Mouse (Mus musculus): ENCODE measurements at regions not wholly inside any gene's neighbourhood (a gene's known extent, or its start where the extent isn't known, plus 50 kb on each side); places are given as distances from the start of the nearest gene placed in this dataset.
A peak's percentile ranks its signal among the peaks of the same experiment; 100 is the strongest.

DNA sequence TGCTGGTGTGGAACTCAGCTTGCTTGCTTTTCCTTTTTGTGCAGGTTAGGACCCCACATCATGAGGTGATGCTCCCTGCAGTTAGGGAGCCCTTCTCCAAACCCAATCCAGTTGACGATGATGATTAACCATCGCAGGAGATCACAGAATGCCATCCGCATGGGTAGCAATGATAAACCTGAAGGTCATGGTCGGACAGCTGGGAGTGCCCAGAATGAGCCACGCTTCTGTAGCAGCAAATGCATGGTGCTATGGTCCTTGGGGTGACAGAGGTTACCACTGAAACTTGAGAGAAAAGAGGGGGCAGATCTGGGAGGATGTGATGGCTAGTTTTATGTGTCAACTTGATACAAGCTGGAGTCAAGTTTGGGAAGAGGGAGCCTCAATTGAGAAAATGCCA is 170.3 kb downstream of the Inhbb start:
- Histone ChIP-seq H3K36me3 (no peaks in the 10 kb centered on the region), H3K9me3 (replicated peaks) (no peaks in the 10 kb centered on the region), H3K4me2 (no peak overlapping the region), H3K4me3 (no peak overlapping the region), H3K4me1 (no peaks in the 10 kb centered on the region), H3K27me3 (replicated peaks) (no peaks in the 10 kb centered on the region), H3K27ac (no peak overlapping the region), H3K9ac (no peak overlapping the region)
- WGBS (ENCODE audit: insufficient replicate concordance): 80% methylated on average over 5 of the region's 5 CpGs
- no peak for ATAC-seq

DNA sequence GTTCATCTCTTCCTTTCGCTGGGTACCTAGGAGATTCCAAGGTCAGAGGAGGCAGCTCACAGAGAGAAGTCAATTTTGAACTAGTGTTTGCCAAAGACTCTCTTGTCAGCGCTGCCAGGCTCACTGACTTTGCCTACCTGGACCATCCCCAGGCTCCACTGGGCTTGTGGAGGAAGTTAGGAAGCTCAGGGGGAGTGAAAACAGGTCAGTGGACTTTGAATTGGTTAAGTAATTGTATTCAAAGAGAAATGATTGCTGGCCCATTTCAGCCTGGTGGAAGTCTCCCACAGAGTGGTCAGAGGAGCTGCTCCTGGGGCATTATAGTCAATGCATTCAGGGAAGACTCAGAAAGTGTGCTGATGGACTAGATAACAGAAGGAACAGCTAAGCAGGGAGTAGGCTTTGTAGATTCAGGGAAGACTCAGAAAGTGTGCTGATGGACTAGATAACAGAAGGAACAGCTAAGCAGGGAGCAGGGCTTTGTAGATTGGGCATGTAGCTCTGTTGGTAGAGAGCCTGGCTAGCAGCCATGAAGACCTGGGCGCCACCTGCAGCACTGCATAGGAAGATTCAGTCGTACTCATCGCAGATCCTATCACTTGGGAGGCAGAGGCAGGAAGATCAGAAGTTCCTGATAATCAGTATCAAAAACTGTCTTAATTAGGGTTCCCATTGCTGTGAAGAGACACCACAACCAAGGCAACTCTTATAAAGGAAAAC is 173.1 kb downstream of the Inhbb start:
- 59% methylated on average over 5 of the region's 5 CpGs for WGBS (ENCODE audit: insufficient replicate concordance)
- Histone ChIP-seq H3K27ac (no peak overlapping the region), H3K36me3 (no peaks in the 10 kb centered on the region), H3K4me2 (no peak overlapping the region), H3K4me1 (no peaks in the 10 kb centered on the region), H3K27me3 (replicated peaks) (no peaks in the 10 kb centered on the region), H3K4me3 (no peak overlapping the region), H3K9ac (no peak overlapping the region), H3K9me3 (replicated peaks) (no peaks in the 10 kb centered on the region)
- ATAC-seq: no peak

DNA sequence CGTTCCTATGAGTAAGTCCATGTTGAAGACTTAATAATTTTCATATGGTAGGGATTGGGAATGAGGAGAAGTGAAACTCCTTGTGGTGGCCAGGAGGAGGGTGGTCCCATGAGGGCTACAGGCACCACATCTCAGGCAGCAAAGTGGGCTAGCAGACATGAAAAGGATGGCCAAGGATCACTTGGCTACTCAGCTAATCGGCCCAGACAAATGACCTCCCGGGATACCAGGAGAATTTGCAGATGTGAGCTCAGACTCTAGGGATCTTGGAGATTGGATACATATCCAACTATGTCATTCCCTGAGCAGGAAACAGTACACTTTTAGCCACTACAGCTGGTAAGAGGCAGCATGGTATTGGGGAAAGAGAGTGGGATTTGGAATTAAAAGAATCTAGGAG is 174.9 kb downstream of the Inhbb start:
- Histone ChIP-seq H3K9me3 (replicated peaks) (no peaks in the 10 kb centered on the region), H3K4me2 (no peak overlapping the region), H3K4me3 (no peak overlapping the region), H3K36me3 (no peaks in the 10 kb centered on the region), H3K9ac (no peak overlapping the region), H3K4me1 (no peaks in the 10 kb centered on the region), H3K27ac (no peak overlapping the region), H3K27me3 (replicated peaks) (no peaks in the 10 kb centered on the region)
- 64% methylated on average over 3 of the region's 3 CpGs for WGBS (ENCODE audit: insufficient replicate concordance)
- no peak for ATAC-seq

DNA sequence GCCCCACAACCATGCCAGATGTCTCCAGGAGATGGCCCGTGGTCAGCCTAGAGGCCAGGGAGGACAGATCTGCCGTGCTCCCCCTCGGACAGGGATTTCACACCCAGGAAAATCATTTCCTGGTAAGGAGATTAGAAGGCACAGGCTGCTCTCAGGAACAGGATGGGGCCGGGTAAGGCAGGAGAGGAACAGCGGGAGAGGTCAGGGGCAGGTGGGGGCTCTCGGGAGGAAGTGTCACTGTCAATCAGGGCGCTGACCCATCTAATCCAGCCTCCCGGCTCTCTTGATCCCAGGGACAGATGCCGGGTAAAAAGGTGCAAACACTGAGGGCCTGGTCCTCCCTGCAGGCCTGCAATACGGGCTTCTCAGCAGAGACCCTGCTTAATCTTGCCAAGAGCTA is 183.6 kb downstream of the Inhbb start:
- H3K9me3 ChIP-seq (replicated peaks): no peaks in the 10 kb centered on the region
- no peaks in the 10 kb centered on the region for H3K27me3 ChIP-seq (replicated peaks)
- ATAC-seq: no peak
- H3K4me1 ChIP-seq: no peaks in the 10 kb centered on the region; the same call in 1 of the 2 replicates
- H3K4me3 ChIP-seq: no peak overlapping the region
- 26% methylated on average over 10 of the region's 10 CpGs for WGBS (ENCODE audit: insufficient replicate concordance)
- no peak overlapping the region for H3K4me2 ChIP-seq
- no peak overlapping the region for H3K27ac ChIP-seq
- no peak overlapping the region for H3K9ac ChIP-seq
- no peaks in the 10 kb centered on the region for H3K36me3 ChIP-seq

DNA sequence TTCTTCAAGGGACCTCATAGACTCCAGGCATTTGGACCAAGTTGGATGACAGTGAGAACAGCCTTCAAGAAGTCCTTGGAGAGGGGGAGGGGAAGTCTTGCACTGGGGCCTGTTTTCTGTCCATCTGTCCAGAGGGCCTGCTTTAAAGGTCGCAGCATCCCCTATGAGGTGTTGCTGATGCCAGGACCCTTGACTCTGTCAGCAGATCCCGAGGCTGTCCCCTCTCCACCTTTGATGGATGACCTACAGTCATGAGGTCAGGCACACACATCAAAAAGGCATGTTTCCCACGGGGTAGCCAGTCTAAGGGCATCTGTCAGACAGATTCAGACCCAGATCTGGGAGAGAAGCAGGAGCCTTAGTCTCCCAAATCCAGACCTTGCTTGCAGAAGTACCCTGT is 183.4 kb upstream of the Gli2 start:
- Histone ChIP-seq H3K9me3 (replicated peaks) (no peaks in the 10 kb centered on the region), H3K9ac (no peak overlapping the region), H3K4me1 (no peaks in the 10 kb centered on the region; the same call in 1 of the 2 replicates), H3K27ac (no peak overlapping the region), H3K4me3 (no peak overlapping the region), H3K36me3 (no peaks in the 10 kb centered on the region), H3K27me3 (replicated peaks) (no peaks in the 10 kb centered on the region), H3K4me2 (no peak overlapping the region)
- no peak for ATAC-seq
- 31% methylated on average over 3 of the region's 3 CpGs for WGBS (ENCODE audit: insufficient replicate concordance)

DNA sequence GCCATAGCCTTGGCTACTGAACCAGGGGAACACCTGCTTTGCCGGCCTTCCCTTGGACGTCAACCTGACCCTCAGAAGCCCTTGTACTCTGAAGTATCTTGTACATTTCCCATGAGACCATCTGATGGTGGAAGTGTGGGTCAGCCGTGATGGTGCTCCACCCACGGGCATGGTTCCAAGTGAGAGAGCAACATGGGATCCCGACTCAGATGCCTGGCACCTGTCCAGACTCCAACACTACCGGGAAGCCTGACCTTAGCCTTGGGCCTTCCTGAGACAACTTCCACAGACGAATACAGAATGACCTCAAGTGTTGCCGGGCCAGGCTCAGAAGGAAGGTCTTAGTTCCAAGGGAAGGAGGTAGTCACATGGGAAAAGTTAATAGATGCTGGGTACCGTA is 181.0 kb upstream of the Gli2 start:
- Histone ChIP-seq H3K9me3 (replicated peaks) (no peaks in the 10 kb centered on the region), H3K9ac (no peak overlapping the region), H3K27me3 (replicated peaks) (no peaks in the 10 kb centered on the region), H3K4me3 (no peak overlapping the region), H3K4me2 (no peak overlapping the region), H3K27ac (no peak overlapping the region), H3K36me3 (no peaks in the 10 kb centered on the region), H3K4me1 (no peaks in the 10 kb centered on the region; the same call in 1 of the 2 replicates)
- 73% methylated on average over 9 of the region's 9 CpGs for WGBS (ENCODE audit: insufficient replicate concordance)
- ATAC-seq: no peak

DNA sequence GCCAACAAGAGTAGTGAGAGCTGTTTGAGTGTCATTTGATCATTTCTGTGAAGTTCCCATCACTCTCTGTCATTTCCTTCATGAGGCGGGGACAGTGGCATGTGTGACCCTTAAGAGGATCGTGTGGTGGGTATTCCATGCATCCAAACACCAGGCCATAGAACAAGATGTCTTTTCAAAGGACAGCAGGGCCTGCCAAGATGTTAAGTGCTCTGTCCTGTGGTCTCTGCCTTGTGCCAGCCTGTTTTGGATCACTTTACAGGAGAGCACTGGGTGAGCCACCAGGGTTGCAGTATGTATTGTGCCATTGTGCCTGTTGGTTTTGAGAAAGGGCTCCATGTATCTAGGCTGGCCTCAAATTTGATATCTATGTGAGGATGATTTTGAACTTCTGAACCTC is 173.6 kb upstream of the Gli2 start:
- Histone ChIP-seq H3K4me3 (no peak overlapping the region), H3K27ac (no peak overlapping the region), H3K4me2 (no peak overlapping the region), H3K36me3 (no peaks in the 10 kb centered on the region), H3K27me3 (replicated peaks) (no peaks in the 10 kb centered on the region), H3K9me3 (replicated peaks) (no peaks in the 10 kb centered on the region), H3K9ac (no peak overlapping the region), H3K4me1 (no peaks in the 10 kb centered on the region)
- no peak for ATAC-seq
- 61% methylated on average over 2 of the region's 2 CpGs for WGBS (ENCODE audit: insufficient replicate concordance)

DNA sequence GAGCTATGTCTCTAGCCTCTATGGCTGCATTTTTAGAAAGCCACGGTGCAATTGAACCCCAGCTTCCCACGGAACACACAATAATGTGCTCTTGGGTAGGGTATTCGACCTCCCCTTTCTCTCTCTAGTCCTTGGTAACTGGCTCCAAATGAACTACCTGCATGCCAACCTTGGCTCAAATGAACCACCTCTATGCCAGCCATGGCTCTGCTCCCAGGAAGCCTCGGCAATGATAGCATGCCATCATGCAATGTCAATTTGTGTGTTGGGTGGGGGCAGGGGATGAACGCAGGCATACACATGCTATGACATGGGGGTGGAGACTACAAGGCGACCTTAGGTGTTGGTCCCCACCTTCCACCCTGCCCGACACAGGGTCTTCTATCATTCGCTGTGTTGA is 170.5 kb upstream of the Gli2 start:
- H3K4me1 ChIP-seq: no peaks in the 10 kb centered on the region
- no peaks in the 10 kb centered on the region for H3K9me3 ChIP-seq (replicated peaks)
- H3K36me3 ChIP-seq: no peaks in the 10 kb centered on the region
- H3K4me3 ChIP-seq: no peak overlapping the region
- H3K4me2 ChIP-seq: no peak overlapping the region
- no peak overlapping the region for H3K9ac ChIP-seq
- H3K27ac ChIP-seq: no peak overlapping the region
- no peak for ATAC-seq
- WGBS (ENCODE audit: insufficient replicate concordance): 68% methylated on average over 8 of the region's 8 CpGs
- no peaks in the 10 kb centered on the region for H3K27me3 ChIP-seq (replicated peaks)

DNA sequence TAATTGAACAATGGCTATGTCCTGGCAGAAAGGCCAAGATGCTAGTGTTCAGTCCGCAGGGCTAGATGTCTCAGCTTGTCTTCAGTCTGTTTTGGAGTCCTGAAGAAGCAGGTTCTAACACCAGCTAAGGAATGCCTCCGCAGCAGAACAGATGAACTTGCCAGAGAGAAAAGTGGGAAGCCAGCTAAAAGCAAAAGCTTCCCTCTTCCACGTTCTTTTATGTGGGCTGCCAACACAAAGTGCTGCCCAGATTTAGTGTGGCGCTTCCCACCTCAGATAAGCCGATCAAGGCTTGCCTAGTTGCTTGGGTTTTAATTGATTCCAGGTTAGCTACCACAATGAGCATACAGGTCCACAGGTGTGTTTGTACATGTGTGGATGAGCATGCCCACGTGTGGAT is 168.5 kb upstream of the Gli2 start:
- H3K27me3 ChIP-seq (replicated peaks): no peaks in the 10 kb centered on the region
- no peak overlapping the region for H3K4me3 ChIP-seq
- 64% methylated on average over 6 of the region's 6 CpGs for WGBS (ENCODE audit: insufficient replicate concordance)
- H3K9ac ChIP-seq: no peak overlapping the region
- H3K4me2 ChIP-seq: no peak overlapping the region
- peaks cover 4% of the 10 kb centered on the region; the same call in 1 of the 2 replicates for H3K4me1 ChIP-seq
- H3K9me3 ChIP-seq (replicated peaks): no peaks in the 10 kb centered on the region
- no peak overlapping the region for H3K27ac ChIP-seq
- no peaks in the 10 kb centered on the region for H3K36me3 ChIP-seq
- no peak for ATAC-seq

DNA sequence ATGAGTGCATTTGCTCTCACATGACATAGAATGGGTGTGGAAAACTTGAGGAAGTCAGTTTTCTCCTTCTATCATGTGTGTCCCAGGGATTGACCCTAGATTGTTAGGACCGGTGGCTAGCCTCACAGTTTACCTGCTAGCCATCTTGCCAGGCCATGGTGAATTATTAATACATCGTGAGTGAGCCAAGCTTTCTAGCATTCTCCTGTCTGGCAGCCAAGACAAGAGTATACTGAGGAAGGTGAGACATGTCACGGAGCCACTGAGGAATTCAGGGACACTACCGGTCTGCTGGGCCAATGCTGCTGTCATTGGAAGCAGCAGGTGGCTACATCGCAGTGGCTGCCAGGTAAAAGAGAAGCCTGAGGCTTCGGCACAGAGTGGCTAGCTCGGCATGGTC is 167.6 kb upstream of the Gli2 start:
- no peak for ATAC-seq
- Histone ChIP-seq H3K27me3 (replicated peaks) (no peaks in the 10 kb centered on the region), H3K4me2 (no peak overlapping the region), H3K27ac (no peak overlapping the region), H3K4me3 (no peak overlapping the region), H3K9ac (no peak overlapping the region), H3K4me1 (peaks cover 4% of the 10 kb centered on the region; the same call in 1 of the 2 replicates), H3K36me3 (no peaks in the 10 kb centered on the region), H3K9me3 (replicated peaks) (no peaks in the 10 kb centered on the region)
- WGBS (ENCODE audit: insufficient replicate concordance): 78% methylated on average over 7 of the region's 7 CpGs

DNA sequence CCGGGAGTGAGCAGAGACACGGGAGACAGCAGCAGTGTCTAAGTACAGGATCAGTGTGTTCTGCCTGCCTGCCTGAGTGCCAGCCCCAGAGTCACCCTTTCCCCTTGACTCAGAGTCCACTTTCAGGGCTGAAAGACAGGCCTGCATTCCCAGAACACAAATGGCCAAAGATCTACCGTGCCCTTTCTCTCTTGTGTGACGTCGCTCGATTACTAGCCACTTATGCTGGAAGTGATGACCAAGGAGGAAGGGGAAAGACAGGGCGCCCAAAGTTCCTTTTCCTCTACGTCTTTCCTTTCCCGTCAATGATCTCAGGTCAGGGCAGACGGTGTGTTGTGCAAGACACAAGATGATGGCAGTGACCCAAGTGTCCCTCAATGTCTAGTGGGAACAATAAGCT is 166.4 kb upstream of the Gli2 start:
- H3K27ac ChIP-seq: no peak overlapping the region
- no peak for ATAC-seq

DNA sequence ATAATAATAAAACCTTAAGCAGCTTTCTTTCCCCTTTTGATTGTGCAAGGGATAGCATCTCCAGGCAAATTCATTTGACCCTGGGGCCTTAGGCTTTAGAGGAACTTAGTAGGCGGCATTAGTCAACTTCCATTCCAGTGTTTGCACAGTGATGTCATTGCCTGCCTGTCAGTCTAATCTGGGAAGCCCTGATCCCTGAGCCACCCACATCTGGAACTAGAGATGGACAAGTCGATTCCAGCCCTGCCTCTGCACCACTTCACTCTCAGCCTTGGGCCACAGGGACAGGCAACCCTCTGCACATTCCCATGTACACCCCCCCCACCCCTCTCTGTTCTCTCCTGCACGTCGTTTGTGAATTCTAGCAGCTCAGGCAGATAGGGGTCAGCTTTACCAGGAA is 164.0 kb upstream of the Gli2 start:
- no peaks in the 10 kb centered on the region for H3K36me3 ChIP-seq
- H3K4me1 ChIP-seq: peaks cover 4% of the 10 kb centered on the region; the same call in 1 of the 2 replicates
- no peaks in the 10 kb centered on the region for H3K27me3 ChIP-seq (replicated peaks)
- WGBS (ENCODE audit: insufficient replicate concordance): 35% methylated on average over 4 of the region's 4 CpGs
- no peak overlapping the region for H3K27ac ChIP-seq
- no peak overlapping the region for H3K9ac ChIP-seq
- peak; percentile 64 for ATAC-seq
- H3K9me3 ChIP-seq (replicated peaks): no peaks in the 10 kb centered on the region
- no peak overlapping the region for H3K4me3 ChIP-seq
- H3K4me2 ChIP-seq: no peak overlapping the region

More for the DNA sequence above, 166.4 kb upstream of the Gli2 start:
- Histone ChIP-seq H3K4me3 (no peak overlapping the region), H3K9me3 (replicated peaks) (no peaks in the 10 kb centered on the region), H3K27me3 (replicated peaks) (no peaks in the 10 kb centered on the region), H3K36me3 (no peaks in the 10 kb centered on the region), H3K4me2 (no peak overlapping the region), H3K4me1 (peaks cover 4% of the 10 kb centered on the region; the same call in 1 of the 2 replicates), H3K9ac (no peak overlapping the region)
- WGBS (ENCODE audit: insufficient replicate concordance): 53% methylated on average over 10 of the region's 10 CpGs

DNA sequence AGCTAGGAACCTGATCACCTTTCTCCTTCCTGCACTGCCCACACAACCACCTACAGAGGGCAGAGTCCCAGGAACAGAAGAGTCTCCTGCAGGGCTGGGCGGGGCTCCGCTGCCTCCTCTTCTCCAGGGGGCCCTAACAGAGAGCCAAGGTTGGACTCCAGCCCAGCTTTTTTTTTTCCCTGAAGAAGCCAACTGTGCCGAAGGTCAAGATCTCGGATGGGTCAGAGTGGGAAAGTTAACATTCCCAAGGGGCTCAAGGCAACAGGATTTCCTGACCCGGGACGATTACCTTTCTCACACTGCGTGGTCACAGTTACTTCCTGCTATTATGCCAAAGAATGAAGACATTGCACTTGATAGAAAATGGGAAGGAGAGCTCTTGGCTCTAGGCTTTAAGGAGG is 156.2 kb upstream of the Gli2 start:
- no peak for ATAC-seq
- no peak overlapping the region for H3K4me2 ChIP-seq
- no peaks in the 10 kb centered on the region for H3K36me3 ChIP-seq
- no peaks in the 10 kb centered on the region for H3K9me3 ChIP-seq (replicated peaks)
- H3K4me1 ChIP-seq: no peaks in the 10 kb centered on the region
- WGBS (ENCODE audit: insufficient replicate concordance): 22% methylated on average over 7 of the region's 7 CpGs
- H3K9ac ChIP-seq: no peak overlapping the region
- no peak overlapping the region for H3K27ac ChIP-seq
- no peak overlapping the region for H3K4me3 ChIP-seq
- H3K27me3 ChIP-seq (replicated peaks): no peaks in the 10 kb centered on the region
